Mouse (Mus musculus) spleen, postnatal 10 days (tissue): ENCODE data around the gene Acad10.

Experiments used
- DNase-seq, 2 experiments: peaks; one replicate each; pipeline ENCODE4 v3.0.0; 2021 to 2022; ENCODE audit warnings: low spot score in 2 of 2

The Acad10 gene

GRCm38 (mm10) chr5:121597332-121597731 is 63.0 kb downstream of the Acad10 start:
- DNase-seq, result no peak

GRCm38 (mm10) chr5:121596226-121596625 is 64.1 kb downstream of the Acad10 start:
- DNase-seq, result no peak

DNA sequence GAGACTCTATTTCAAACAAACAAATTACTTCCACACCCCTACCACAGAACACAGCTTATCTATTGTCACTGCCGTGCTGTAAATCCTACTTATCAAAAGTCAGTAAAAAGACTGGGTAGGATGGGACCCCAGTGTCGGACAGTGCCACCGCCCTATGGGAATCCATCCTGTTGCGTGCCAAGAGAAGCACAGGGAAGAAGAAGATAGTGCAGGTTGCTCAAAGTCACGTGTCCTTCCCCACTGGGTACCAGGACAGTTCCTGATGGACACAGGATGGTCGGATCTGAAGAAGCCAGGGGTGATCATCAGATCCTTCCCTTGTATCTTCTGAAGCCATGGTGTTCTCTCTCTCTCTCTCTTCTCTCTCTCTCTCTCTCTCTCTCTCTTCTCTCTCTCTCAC is 64.6 kb downstream of the Acad10 start:
- DNase-seq, result no peak

- no peak for DNase-seq
These were observed 65.5 kb downstream of the Acad10 start for GRCm38 (mm10) chr5:121594714-121595313.

GRCm38 (mm10) chr5:121593451-121594401 is 66.6 kb downstream of the Acad10 start, which contains the start of gene Aldh2:
Gene Aldh2 (minus strand): TSS chr5:121593824.
- peak; percentile 74 to 89 for DNase-seq

DNA sequence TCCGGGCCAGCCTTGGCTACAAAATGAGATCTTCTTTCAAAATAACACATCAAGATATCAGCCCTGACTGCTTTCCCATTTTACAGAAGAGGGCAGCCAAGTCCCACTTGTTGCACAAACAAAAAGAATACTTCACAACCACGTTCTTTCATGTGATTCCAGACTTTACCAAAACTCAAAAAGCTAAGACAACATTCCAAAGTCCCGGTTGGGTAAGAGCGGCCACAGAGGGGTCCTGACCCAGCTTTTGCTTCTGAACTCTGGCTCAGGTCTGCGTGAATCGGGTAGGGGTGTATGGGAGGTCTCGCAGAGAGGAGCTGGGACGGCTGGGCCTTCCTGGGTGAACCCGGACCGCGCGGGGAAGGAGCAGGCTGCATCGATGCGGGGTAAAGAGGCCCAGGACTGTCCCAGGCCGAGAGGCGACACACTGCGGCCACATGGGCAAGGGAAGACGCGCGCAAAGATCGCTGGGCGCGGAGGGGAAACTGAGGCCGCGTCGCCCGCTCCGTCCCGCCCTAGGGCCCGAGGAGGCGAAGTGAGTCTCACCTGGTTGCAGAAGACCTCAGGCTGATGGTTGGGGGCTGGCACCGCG is 67.4 kb downstream of the Acad10 start:
- peak in 1 of 2 experiments; percentile 50 for DNase-seq

- no peak for DNase-seq
These were observed 68.1 kb downstream of the Acad10 start for GRCm38 (mm10) chr5:121592064-121592815.

DNA sequence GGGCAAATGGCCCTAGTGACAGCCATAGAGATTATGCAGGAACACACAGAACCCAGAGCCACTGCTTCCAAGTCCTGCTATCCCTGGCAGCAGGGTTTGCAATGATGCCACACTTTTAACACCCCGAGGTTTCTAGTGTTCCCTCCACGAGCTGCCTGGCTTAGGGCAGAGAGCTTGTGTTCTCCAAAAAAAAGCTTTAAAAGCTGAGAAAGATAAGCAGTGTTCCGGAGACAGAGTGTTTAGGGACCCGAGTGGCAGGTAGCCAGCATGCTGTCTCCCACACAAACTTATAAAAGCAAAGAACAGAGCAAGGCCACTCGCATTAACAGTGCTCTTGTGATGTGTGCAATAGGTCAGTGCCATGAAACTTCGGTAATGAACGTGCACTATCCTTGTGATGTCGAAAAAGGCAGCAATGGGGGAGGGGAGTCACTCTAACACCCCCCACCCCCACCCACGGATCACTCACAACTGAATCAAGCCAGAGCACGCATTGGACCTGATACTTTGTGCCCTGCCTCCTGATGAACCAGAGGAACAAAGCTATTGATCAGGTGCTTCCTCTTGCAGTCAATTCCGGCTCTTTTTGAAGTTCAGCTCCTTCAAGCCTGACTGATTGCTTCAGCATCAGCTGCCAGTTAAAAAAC is 68.8 kb downstream of the Acad10 start:
- no peak for DNase-seq

DNA sequence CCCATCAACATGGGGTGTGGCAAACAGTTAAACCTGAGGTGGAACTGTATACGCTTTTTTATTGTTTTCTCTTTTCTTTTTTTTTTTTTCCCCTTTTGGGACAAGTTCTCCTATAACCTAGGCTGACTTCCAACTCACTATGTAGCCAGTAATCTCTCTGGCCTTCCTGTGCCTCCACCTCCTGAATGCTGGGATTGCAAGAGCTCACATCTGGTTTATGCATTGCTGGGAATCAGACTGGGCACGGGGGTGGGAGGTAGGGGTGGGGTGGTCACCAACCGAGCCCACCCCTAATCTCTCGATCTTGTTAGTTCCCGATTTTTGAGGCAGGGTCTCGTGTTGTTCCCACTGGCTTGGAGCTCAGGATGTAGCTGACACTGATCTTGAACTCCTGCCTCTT is 70.4 kb downstream of the Acad10 start:
- no peak for DNase-seq

DNA sequence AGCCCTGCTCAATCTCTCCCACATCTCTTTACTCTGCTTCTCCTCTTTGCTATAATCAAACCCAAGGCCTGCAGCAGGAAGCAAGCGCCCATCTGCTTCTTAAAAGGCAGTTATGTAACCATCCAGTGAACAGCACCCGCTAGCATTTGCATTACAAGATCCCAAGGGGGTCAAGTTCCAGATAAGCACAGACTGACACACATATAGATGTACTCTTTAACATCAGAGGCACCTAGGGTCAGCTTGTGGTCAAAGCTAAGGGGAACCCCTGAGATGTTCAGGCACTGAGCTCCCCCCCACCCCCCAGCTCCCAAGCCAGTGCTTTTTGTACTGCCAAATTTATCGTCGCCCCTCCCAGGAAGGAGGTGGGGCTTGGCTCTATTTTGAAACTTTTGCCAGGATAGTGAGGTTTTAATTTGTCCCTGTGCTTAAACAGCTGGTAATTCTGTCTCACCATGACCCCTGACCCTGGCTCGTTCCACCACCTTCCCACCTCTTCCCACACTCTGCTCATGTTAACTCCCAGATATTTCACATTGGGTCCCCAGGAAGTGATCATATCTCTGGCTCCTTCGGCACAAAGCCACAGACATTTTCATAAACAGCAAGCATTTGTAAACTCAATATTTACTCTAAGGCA is 73.8 kb downstream of the Acad10 start:
- peak in 1 of 2 experiments; percentile 49 for DNase-seq

DNA sequence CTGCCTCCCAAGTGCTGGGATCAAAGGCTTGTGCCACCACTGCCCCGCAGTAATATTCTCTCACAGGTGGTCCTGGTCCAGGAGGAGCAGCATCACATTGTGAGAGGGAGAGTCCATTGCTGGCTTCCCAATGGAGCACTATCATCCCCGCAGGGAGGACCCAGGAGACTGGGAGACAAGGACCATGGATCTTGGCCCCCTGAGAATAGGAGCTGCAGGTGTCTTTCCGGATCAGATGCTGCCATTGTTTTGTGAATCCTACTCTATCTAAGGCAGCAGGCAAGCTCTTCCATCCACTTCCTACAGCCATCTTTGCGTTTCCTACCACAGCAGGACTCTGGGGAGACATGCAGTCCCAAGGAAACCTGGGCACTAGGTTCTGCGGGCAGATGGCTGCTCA is 74.6 kb downstream of the Acad10 start:
- DNase-seq, result no peak

GRCm38 (mm10) chr5:121585005-121585404 is 75.3 kb downstream of the Acad10 start:
- DNase-seq, result no peak

- DNase-seq, result peak; percentile 45 to 77
These were observed 76.4 kb downstream of the Acad10 start for GRCm38 (mm10) chr5:121583765-121584501.

DNA sequence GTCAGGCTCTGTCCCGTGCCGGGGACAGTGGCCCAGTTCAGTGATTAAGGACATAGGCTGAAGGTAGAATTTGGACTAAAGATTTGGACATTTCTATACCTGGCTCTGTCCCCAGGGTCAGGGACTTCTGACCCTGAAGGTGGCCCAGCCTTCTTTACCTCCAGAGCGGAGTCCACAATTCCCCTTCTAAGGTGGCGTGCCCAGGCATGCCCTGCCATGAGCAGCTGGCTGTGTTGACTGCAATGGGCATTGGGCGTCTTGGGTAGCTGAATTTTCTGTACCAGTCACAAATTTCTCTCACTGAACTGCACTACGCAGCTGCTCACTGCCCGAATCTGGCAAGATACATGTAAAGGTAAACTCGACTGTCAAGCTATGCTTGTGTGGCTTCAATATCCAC is 78.4 kb downstream of the Acad10 start:
- DNase-seq, result no peak

DNA sequence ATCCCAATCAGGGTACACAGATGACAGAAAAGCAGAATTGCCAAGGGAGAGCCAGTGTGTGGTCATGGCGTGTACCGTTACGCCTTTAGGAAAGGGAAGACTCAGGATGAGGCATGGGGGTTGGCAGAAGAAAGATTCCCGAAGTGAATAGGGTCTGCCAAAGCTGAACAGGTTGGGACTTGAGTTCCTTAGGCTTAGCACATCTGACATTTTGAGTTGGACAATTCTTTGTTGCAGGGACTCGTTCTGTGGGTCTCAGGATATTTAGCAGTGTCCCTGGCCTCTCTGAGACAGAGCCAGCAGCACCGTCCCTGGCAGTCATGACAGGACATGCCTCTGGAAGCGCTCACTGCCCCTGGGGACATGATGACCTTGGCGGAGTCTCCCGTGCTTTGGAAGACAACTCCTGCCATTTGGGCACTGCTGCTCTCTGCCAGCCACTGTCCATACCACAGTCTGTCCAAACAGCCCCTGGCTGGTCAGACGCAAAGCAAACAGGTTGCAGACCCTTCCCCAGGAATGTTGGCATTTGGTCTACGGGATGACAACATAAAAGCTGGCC is 83.3 kb downstream of the Acad10 start:
- no peak for DNase-seq

- DNase-seq, result no peak
These were observed 84.4 kb downstream of the Acad10 start for GRCm38 (mm10) chr5:121575867-121576266.

GRCm38 (mm10) chr5:121574145-121574544 is 86.2 kb downstream of the Acad10 start:
- DNase-seq, result no peak
